Mouse (Mus musculus) macrophage (primary cell): ENCODE data around the gene Tpm3. TPM values are rescaled to one million over a fixed set of nuclear protein-coding genes. Genes with fewer than 3 reads are reported as not detected.
A peak's percentile ranks its signal among the peaks of the same experiment; 100 is the strongest.

Experiments used
- H3K27ac ChIP-seq: fragments of 350-480 bp; formaldehyde crosslinking; 2 replicates; pipeline ENCODE4 v1.9.0; 2021
- H3K36me3 ChIP-seq: fragments of 350-480 bp; formaldehyde crosslinking; 2 replicates; pipeline ENCODE4 v1.9.0; 2021; ENCODE audit errors: inconsistent target
- H3K4me3 ChIP-seq: fragments of 350-480 bp; formaldehyde crosslinking; 2 replicates; pipeline ENCODE4 v1.9.0; 2021; ENCODE audit errors: inconsistent target
- H3K79me2 ChIP-seq: fragments of 350-480 bp; formaldehyde crosslinking; 2 replicates; pipeline ENCODE4 v1.9.0; 2021; ENCODE audit errors: inconsistent target
- WGBS: methylation state at CpG from one replicate; pipeline ENCODE4 v1.1.7; 2026; ENCODE audit warnings: inconsistent platforms; ENCODE audit not compliant: missing documents; 5-methylcytosine and 5-hydroxymethylcytosine counted together
- polyA plus RNA-seq: library from polyadenylated mRNA; stranded (reverse); fragments of 250-400 nt; gene quantifications from 3 replicates; pipeline ENCODE4 v1.2.4, GENCODE M21; 2018; ENCODE audit warnings: inconsistent platforms

Tpm3 gene
- polyA plus RNA-seq, 1 experiment from 2014 or later, result 899 TPM

- Histone ChIP-seq H3K79me2 (peaks cover 32% of the 10 kb centered on the region), H3K27ac (no peak overlapping the region), H3K36me3 (no peaks in the 10 kb centered on the region), H3K4me3 (no peak overlapping the region)
- 75% methylated on average over 5 of the region's 5 CpGs for WGBS
Observed at GRCm38 (mm10) chr3:90078224-90078623, 5.8 kb downstream of the Tpm3 start.

- no peaks in the 10 kb centered on the region for H3K36me3 ChIP-seq
- peak overlapping the region; percentile 84 for H3K4me3 ChIP-seq
- WGBS, result 1% methylated on average over 23 of the region's 33 CpGs
- H3K79me2 ChIP-seq, result peaks cover 43% of the 10 kb centered on the region
- H3K27ac ChIP-seq, result peak overlapping the region; percentile 97
Observed at GRCm38 (mm10) chr3:90079133-90079762, 6.8 kb downstream of the Tpm3 start.

- Histone ChIP-seq H3K27ac (peak overlapping the region; percentile 97), H3K36me3 (no peaks in the 10 kb centered on the region)
- under 1% methylated on average over 49 of the region's 53 CpGs for WGBS
Observed at GRCm38 (mm10) chr3:90079763-90080497, 7.5 kb downstream of the Tpm3 start.

GRCm38 (mm10) chr3:90080498-90080863 lies 8.0 kb downstream of the Tpm3 start:
- peaks cover 55% of the 10 kb centered on the region for H3K79me2 ChIP-seq
- peak overlapping the region; percentile 97 for H3K27ac ChIP-seq
- 4% methylated on average over 6 of the region's 6 CpGs for WGBS
- H3K36me3 ChIP-seq, result no peaks in the 10 kb centered on the region
- H3K4me3 ChIP-seq, result peak overlapping the region; percentile 84

More at GRCm38 (mm10) chr3:90079763-90080497, 7.5 kb downstream of the Tpm3 start:
- Histone ChIP-seq H3K79me2 (peaks cover 49% of the 10 kb centered on the region), H3K4me3 (peak overlapping the region; percentile 84)

- H3K27ac ChIP-seq, result peak overlapping the region; percentile 97
- peaks cover 66% of the 10 kb centered on the region for H3K79me2 ChIP-seq
- H3K36me3 ChIP-seq, result peaks cover 2% of the 10 kb centered on the region; the same call in 1 of the 2 replicates
- H3K4me3 ChIP-seq, result peak overlapping the region; percentile 84
- 14% methylated on average over 5 of the region's 5 CpGs for WGBS
Observed at GRCm38 (mm10) chr3:90081365-90082240, 9.2 kb downstream of the Tpm3 start.

GRCm38 (mm10) chr3:90083034-90083433 lies 10.6 kb downstream of the Tpm3 start:
- Histone ChIP-seq H3K4me3 (peak overlapping the region; percentile 84; the same call in 1 of the 2 replicates), H3K36me3 (peaks cover 17% of the 10 kb centered on the region), H3K79me2 (peaks cover 81% of the 10 kb centered on the region), H3K27ac (peak overlapping the region; percentile 97)
- WGBS, result 18% methylated on average over 5 of the region's 5 CpGs

- Histone ChIP-seq H3K4me3 (peak overlapping the region; percentile 84; the same call in 1 of the 2 replicates), H3K27ac (peak overlapping the region; percentile 97), H3K79me2 (peaks cover 88% of the 10 kb centered on the region), H3K36me3 (peaks cover 24% of the 10 kb centered on the region)
- 4% methylated on average over 3 of the region's 3 CpGs for WGBS
Observed at GRCm38 (mm10) chr3:90083698-90084324, 11.4 kb downstream of the Tpm3 start.

GRCm38 (mm10) chr3:90084790-90085189 lies 12.3 kb downstream of the Tpm3 start:
- Histone ChIP-seq H3K4me3 (no peak overlapping the region), H3K27ac (no peak overlapping the region; the same call in 1 of the 2 replicates), H3K36me3 (peaks cover 34% of the 10 kb centered on the region), H3K79me2 (peaks cover 96% of the 10 kb centered on the region)
- 59% methylated on average over 4 of the region's 4 CpGs for WGBS

GRCm38 (mm10) chr3:90085281-90085680 lies 12.8 kb downstream of the Tpm3 start:
- H3K79me2 ChIP-seq, result peaks cover 96% of the 10 kb centered on the region
- H3K36me3 ChIP-seq, result peaks cover 38% of the 10 kb centered on the region
- 11% methylated on average over 6 of the region's 6 CpGs for WGBS
- no peak overlapping the region for H3K27ac ChIP-seq
- H3K4me3 ChIP-seq, result no peak overlapping the region

GRCm38 (mm10) chr3:90086068-90086467 lies 13.6 kb downstream of the Tpm3 start:
- Histone ChIP-seq H3K27ac (no peak overlapping the region), H3K79me2 (peaks cover 96% of the 10 kb centered on the region), H3K36me3 (peaks cover 46% of the 10 kb centered on the region), H3K4me3 (no peak overlapping the region)
- 36% methylated on average over 5 of the region's 5 CpGs for whole genome bisulfite sequencing

- Histone ChIP-seq H3K27ac (no peak overlapping the region), H3K4me3 (no peak overlapping the region), H3K36me3 (peaks cover 72% of the 10 kb centered on the region), H3K79me2 (peaks cover 100% of the 10 kb centered on the region)
- WGBS, result 88% methylated on average over 1 of the region's 2 CpGs
Observed at GRCm38 (mm10) chr3:90088617-90089016, 16.2 kb downstream of the Tpm3 start.

- Histone ChIP-seq H3K27ac (no peak overlapping the region), H3K4me3 (no peak overlapping the region), H3K79me2 (peaks cover 100% of the 10 kb centered on the region), H3K36me3 (peaks cover 88% of the 10 kb centered on the region)
- WGBS, result 93% methylated on average over 6 of the region's 6 CpGs
Observed at GRCm38 (mm10) chr3:90090892-90091291, 18.4 kb downstream of the Tpm3 start.

- peaks cover 88% of the 10 kb centered on the region for H3K36me3 ChIP-seq
- WGBS, result 83% methylated on average over 3 of the region's 3 CpGs
- no peak overlapping the region for H3K4me3 ChIP-seq
- H3K79me2 ChIP-seq, result peaks cover 86% of the 10 kb centered on the region
- H3K27ac ChIP-seq, result no peak overlapping the region
Observed at GRCm38 (mm10) chr3:90094453-90094852, 22.0 kb downstream of the Tpm3 start.

GRCm38 (mm10) chr3:90097928-90098327 lies 25.5 kb downstream of the Tpm3 start:
- WGBS, result 92% methylated on average over 5 of the region's 5 CpGs
- peaks cover 53% of the 10 kb centered on the region for H3K36me3 ChIP-seq
- H3K27ac ChIP-seq, result no peak overlapping the region
- no peak overlapping the region for H3K4me3 ChIP-seq
- peaks cover 52% of the 10 kb centered on the region for H3K79me2 ChIP-seq
